Mouse (Mus musculus): ENCODE results near the gene Myt1l. TPM values are rescaled to one million over a fixed set of nuclear protein-coding genes. Genes with fewer than 3 reads are reported as not detected.
A peak's percentile ranks its signal among the peaks of the same experiment; 100 is the strongest.

Myt1l gene
- total RNA-seq, 2 experiments from 2014 or later: 221 to 228 TPM

DNA sequence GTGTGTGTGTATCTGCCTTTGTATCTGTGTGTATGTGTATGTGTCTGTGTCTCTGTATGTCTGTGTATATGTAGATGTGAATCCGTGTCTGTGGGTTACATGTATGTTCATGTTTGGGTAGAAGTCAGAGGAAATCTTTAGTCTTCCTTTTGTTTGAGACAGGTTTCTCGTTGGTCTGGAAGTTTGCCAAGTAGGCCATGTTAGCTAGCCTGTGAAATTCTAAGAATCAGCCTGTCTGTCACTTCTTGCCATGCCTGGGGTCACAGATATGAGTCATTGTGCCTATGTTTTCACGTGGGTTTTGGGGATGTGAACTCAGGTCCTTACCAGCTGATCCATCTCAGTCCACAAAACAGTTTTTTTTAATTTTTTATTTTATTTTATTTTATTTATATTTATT lies 128.9 kb downstream of the Myt1l start:
- no peak for DNase-seq

GRCm38 (mm10) chr12:29657870-29658269 lies 129.7 kb downstream of the Myt1l start:
- no peak for DNase-seq

- DNase-seq: no peak
These were observed 143.8 kb downstream of the Myt1l start for GRCm38 (mm10) chr12:29671984-29672383.

DNA sequence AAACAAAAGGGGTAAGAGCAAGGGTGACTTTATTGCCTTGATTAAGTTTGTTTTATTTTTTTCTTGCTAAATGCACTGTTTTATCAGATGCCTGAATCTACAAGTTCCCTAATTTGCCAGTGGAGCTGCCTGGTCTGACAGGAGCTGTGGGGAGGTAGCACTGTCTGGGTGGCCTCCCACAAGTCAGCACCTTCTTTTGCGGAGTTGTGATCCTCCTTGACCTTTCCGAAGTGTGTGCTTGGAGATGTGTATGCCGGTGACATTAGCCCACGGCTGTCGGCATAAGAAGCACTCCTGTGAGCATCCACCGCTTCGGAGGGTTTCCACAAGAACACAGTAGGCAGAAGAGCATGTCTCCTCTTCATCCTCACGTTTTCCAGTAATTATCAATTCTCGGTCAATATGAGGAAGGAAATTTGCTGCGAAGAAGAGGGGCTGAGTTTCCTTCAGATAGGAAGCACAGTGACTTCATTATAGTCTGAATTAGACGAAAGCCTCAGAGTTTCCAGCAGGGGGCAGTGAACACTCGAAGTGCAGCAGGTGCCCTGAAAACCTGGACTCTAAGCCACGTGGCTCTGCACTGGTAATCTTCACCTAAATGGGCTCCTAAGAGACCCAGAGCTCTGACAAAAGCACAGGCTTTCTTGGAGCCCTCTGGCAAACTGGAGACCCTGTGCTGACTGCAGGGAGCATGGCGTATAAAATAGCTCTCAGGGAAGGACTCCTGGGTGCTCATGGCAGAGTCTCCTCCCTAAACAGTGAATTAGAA lies 147.6 kb downstream of the Myt1l start:
- peak; percentile 41 to 60 for DNase-seq

GRCm38 (mm10) chr12:29682384-29682783 lies 154.2 kb downstream of the Myt1l start:
- DNase-seq: no peak

DNA sequence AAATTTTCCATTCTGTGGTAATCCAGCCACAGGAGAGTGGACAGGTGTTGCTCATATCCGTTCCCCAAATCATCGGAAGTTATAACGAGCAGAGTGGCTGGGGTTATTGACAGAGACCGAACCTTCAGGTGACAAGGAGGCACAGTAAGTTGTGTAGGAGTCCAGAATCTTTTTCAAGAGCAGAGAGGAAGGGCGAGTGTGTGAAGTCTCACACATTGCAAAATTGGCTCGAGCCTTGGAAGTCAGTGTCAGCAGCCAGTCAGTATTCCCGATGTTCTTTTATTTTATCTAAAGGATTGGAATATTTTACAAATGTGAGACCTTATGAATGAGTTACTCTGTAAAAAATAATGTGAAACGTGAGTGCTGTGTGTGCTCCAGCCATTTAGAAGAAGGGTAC lies 154.8 kb downstream of the Myt1l start:
- DNase-seq: no peak

GRCm38 (mm10) chr12:29686241-29686640 lies 158.1 kb downstream of the Myt1l start:
- DNase-seq: no peak

- no peak for DNase-seq
These were observed 163.4 kb downstream of the Myt1l start for GRCm38 (mm10) chr12:29691566-29691965.

GRCm38 (mm10) chr12:29695194-29695593 lies 167.0 kb downstream of the Myt1l start:
- DNase-seq: peak; percentile 45 to 65

DNA sequence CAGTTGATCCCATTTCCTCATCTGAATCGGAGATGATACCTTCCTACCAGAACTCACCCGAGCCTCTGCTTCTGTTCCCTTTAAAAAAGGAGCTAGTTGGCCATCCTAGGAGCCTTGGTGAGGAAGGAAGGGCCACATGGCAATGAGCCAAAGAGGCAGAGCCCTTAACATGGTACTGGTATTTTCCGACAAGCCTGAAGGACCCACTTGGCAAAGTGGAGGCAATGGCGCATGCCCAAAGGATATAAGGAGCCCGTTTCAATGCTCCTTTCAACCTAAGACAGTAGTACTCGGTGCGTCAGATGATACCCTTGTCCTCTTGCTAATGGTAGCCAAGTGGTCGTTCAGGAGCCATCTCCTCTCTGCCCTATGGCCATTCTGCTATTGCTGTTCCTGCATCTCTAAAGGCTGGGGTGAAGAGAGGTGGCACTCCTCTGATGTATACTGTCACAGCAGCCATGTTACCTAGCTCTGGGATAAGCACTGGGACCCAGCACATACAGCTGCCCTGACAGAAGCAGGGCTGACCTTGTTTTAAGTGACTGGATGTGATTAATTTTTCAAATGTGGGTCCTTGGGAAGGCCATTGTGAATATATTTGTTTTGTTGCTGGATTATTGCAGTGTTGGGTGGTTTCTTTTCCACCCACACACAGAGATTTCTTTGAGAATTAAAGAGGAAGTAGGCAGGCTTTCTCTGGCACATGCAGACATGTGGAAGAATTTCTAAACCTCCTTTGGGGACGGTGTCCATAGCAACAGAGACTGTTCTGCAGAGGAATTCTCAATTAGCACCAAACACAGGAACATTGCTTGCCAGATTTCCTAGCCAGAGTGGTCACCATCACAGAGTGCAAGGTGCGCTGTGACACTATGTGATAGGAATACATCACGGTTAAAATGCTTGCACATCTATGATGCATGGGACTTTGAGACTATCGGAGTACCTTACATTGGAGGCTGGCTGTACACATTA lies 169.6 kb downstream of the Myt1l start:
- DNase-seq: peak; percentile 41 to 44

DNA sequence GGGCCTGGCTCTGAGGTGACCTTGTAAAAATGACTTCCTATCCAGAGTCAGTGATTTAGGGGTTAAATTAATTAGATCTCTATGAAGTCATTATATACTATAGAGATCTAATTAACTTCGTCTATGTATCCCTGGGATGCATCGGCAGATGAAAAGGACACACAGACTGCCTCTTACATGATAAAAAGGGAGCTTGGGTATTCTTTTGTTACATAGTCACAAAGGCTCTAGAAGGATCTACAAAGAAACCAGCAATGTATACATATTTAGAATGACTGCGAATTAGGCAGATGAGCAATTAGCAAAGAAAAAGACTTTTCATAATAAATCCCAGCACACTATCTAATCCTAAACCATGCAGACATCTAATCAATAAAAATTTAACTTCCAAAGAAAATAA lies 170.4 kb downstream of the Myt1l start:
- DNase-seq: no peak

DNA sequence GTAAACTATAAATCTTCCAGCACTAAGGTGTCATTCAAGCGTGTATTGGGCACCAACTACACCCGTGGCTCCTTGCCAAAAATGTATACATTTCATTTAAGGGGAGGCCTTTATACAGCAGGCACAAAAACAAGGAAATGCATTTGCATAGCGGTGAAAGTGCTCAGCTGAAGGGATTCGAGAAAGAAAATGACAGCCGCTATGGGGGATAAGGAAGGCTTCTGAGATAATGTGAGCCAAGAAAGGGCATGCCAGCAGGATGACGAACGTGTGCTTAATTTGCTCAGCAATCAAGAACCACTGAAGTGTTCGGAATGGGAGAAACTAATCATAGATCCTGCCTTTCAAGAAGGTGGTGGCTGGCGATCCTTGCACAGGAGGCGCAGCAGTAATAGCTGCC lies 170.8 kb downstream of the Myt1l start:
- no peak for DNase-seq

- no peak for DNase-seq
These were observed 171.2 kb downstream of the Myt1l start for GRCm38 (mm10) chr12:29699386-29699785.

DNA sequence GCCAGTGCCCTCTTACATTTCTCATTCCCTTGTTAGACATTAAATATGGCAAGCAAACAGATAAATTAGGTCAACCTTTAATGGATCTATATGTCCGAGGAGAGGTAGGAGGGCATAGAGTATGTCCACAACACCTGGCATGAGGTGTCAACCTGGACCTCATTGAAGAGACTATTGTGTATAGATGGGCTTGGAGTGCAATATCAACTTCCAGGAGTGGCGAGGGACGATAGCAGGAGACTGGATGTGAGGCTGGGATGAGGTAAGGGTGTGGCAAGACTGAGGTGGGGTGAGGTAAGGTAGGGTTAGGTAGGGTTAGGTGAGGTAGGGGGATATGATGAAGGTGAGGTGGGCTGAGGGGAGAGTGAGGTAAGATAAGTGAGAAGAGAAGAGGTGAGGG lies 171.8 kb downstream of the Myt1l start:
- no peak for DNase-seq

GRCm38 (mm10) chr12:29701076-29701475 lies 172.9 kb downstream of the Myt1l start:
- DNase-seq: no peak

GRCm38 (mm10) chr12:29701731-29702316 lies 173.6 kb downstream of the Myt1l start:
- no peak for DNase-seq

- peak; percentile 32 to 43 for DNase-seq
These were observed 174.4 kb downstream of the Myt1l start for GRCm38 (mm10) chr12:29702626-29703025.

DNA sequence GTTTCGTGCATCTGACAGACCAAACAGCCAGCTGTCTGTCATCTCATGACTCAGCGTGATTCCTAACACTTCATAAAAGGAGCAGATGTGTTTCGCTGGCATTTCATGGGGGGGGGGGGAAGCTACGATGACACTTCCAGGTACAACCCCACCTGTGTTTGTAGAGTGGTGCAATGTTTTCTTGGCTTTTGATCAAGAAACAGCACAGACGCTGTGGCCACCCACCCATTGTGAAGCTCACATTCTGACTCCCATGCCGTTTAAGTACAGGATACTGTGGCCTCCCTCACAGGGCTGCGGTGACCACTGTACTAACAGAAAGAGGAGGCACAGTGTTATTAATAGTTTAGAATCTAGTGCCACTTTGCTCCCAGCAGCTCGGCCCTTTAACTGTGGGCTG lies 175.4 kb downstream of the Myt1l start:
- DNase-seq: no peak

GRCm38 (mm10) chr12:29707094-29707493 lies 178.9 kb downstream of the Myt1l start:
- no peak for DNase-seq

DNA sequence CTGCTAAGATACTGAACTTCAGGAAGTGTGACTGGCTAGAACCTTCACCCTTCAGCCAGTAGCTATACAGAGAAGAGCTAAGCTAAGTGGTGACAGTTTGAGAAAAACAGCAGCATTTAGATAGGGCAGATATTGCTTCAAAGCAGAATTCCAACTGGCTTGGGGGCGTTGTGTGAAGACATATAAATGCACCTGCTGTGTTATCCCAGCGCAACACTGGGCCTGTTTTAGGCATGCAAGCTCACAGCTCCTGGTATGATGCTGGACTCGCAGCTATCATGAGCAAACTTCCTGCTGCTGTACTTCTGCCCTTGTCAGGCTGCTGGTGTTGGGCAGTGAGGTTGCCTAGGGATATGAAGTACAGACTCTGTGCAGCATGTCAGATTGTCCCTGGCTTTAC lies 180.0 kb downstream of the Myt1l start:
- peak in 1 of 2 experiments; percentile 38 for DNase-seq

DNA sequence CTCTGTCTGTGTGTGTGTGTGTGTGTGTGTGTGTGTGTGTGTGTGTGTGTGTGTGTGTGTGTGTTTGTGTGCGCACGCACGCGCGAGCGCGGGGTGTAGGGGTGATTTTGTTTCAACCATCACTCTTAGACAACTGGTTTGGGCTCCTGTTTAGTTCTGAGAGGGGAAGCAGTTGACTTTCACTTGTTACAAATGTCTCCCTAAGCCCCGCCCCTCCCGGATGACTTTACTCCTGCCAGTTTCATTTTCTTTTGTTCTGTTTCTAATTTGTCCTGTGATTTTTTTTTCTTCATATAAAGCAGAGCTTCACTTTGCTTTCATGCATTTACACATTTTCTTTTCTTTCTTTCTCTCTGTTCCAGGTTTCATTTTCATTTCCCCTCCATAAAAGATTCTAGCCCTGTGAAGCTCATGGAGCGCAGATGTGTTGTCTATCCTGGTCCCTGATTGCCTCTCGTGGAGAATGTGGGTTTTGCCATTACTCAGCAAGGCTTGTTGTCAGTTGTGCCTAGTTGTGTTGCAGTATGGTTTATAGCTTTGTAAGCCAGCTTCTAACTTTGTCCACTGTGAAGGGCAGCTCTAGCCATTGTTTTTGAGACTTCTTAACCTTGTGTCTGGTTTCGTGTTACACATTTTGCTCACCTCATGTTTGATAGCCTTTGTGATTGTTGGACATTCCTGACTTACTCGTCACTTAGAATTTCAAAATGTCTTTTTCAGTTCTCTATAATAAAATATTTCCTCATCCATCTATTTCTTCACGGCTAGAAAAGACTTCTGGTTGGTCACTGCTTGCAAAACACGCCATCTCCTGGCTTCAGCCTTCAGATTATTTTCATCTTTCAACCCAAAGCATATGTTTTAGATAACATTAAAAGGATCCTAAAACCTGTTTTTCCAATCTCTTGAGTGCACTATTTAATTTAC lies 184.9 kb downstream of the Myt1l start:
- no peak for DNase-seq
